Mouse (Mus musculus) cerebellum, postnatal 4 days (tissue): ENCODE data around the gene Rab5c.

Experiments used
- DNase-seq, 2 experiments: peaks; one replicate each; pipeline ENCODE4 v3.0.0; 2022; ENCODE audit warnings: low spot score in 2 of 2, mixed read lengths in 1 of 2

Rab5c gene

GRCm38 (mm10) chr11:100700710-100701109 is 37.3 kb downstream of the Rab5c start:
- DNase-seq, result no peak

- DNase-seq, result no peak
Measured at GRCm38 (mm10) chr11:100697921-100698320, 40.1 kb downstream of the Rab5c start.

- DNase-seq, result peak; percentile 91 to 94
Measured at GRCm38 (mm10) chr11:100694926-100695325, 43.1 kb downstream of the Rab5c start.

- no peak for DNase-seq
Measured at GRCm38 (mm10) chr11:100693154-100693553, 44.9 kb downstream of the Rab5c start.

- no peak for DNase-seq
Measured at GRCm38 (mm10) chr11:100692164-100692616, 45.8 kb downstream of the Rab5c start, which contains the start of gene Zfp385c. Gene Zfp385c, minus strand, starts transcription at chr11:100692455.

GRCm38 (mm10) chr11:100690389-100690788 is 47.6 kb downstream of the Rab5c start:
- no peak for DNase-seq

- DNase-seq, result no peak
Measured at GRCm38 (mm10) chr11:100688443-100688842, 49.6 kb downstream of the Rab5c start.

GRCm38 (mm10) chr11:100687265-100687664 is 50.8 kb downstream of the Rab5c start:
- DNase-seq, result no peak

- no peak for DNase-seq
Measured at GRCm38 (mm10) chr11:100685371-100685770, 52.6 kb downstream of the Rab5c start.

- DNase-seq, result no peak
Measured at GRCm38 (mm10) chr11:100684084-100684483, 53.9 kb downstream of the Rab5c start.

GRCm38 (mm10) chr11:100682526-100682925 is 55.5 kb downstream of the Rab5c start:
- DNase-seq, result no peak

- no peak for DNase-seq
Measured at GRCm38 (mm10) chr11:100681826-100682225, 56.2 kb downstream of the Rab5c start.

GRCm38 (mm10) chr11:100677810-100678209 is 60.2 kb downstream of the Rab5c start:
- DNase-seq, result no peak

- peak in 1 of 2 experiments; percentile 42 for DNase-seq
Measured at GRCm38 (mm10) chr11:100673169-100673568, 64.8 kb downstream of the Rab5c start.

GRCm38 (mm10) chr11:100671956-100672355 is 66.1 kb downstream of the Rab5c start:
- no peak for DNase-seq

GRCm38 (mm10) chr11:100671049-100671448 is 67.0 kb downstream of the Rab5c start:
- no peak for DNase-seq
